Mouse (Mus musculus): ENCODE measurements around the gene Rhoq. TPM values are rescaled to one million over a fixed set of nuclear protein-coding genes. Genes with fewer than 3 reads are reported as not detected.
A peak's percentile ranks its signal among the peaks of the same experiment; 100 is the strongest.

The Rhoq gene
- polyA plus RNA-seq (2011; ENCODE audit: insufficient read depth, insufficient read length, low replicate concordance, missing spikeins): 4.2 and 13.9 TPM in 2 replicates

- Histone ChIP-seq H3K27ac (ENCODE audit: control insufficient read depth, insufficient read depth, low read depth, low read length, poor library complexity) (peak within 1 kb of the TSS; percentile 69), H3K4me3 (replicated peaks; ENCODE audit: control insufficient read depth, low read depth, low read length) (peak within 1 kb of the TSS; percentile 68), H3K4me1 (ENCODE audit: control insufficient read depth, insufficient read depth, low read length) (peaks cover 7% of the 10 kb centered on the region; the same call in 1 of the 2 replicates)
- 1% methylated on average over 84 of the region's 86 CpGs for WGBS
- peak; percentile 7; the same call in 1 of the 2 replicates for TF ChIP-seq POLR2A (IDR thresholded peaks at IDR 0.05; ENCODE audit: borderline replicate concordance, control insufficient read depth, low read depth, low read length)
- no peak for TF ChIP-seq CTCF (IDR thresholded peaks at IDR 0.05; ENCODE audit: control insufficient read depth, insufficient read depth, low read length)
These were observed at the start of gene Rhoq for GRCm38 (mm10) chr17:86962894-86963585. TSS of gene Rhoq (plus strand) at chr17:86963082.

DNA sequence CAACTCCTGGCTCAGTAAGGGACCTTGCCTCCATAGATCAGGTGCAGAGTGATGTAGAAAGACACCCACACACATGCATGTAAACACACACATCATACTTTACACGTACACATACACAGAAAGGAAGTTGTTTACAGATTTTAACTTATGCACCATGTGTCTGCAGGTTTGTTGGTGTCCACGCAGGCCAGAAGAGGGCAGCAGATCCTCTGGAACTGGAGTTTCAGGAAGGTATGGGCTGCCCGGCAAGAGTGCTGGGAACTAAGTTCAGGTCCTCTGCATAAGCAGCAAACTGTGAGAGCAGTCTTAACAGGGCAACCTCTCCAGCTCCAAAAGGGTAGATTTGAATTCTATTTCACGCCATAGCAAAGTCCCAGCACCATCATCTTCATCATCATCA, 47.3 kb upstream of the Rhoq start:
- 72% methylated on average over 4 of the region's 4 CpGs for WGBS
- H3K27ac ChIP-seq (ENCODE audit: control insufficient read depth, insufficient read depth, low read depth, low read length, poor library complexity): no peak overlapping the region
- TF ChIP-seq POLR2A (IDR thresholded peaks at IDR 0.05; ENCODE audit: borderline replicate concordance, control insufficient read depth, low read depth, low read length) (no peak), CTCF (IDR thresholded peaks at IDR 0.05; ENCODE audit: control insufficient read depth, insufficient read depth, low read length) (peak; percentile 19; the same call in 1 of the 2 replicates)
- H3K4me1 ChIP-seq (ENCODE audit: control insufficient read depth, insufficient read depth, low read length): no peaks in the 10 kb centered on the region
- no peak overlapping the region for H3K4me3 ChIP-seq (replicated peaks; ENCODE audit: control insufficient read depth, low read depth, low read length)

DNA sequence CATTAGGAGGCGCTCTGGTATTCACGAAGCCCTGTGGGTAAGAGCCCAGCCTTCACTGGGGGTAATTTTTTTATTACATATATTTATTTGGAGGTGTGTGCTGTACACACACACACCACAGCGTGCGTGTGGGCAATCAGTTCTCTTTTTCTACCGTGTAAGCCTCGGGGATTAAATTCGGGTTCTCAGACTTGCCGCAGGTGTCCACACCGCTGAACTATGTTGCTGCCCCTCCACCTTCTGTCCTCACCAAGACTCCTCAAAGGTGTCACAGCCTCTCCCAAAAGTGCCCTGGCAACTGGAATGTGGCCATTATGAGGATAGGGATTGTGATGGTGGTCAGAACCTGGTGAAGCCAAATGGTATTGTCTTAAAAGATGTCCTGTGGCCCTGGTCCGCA, 45.8 kb upstream of the Rhoq start, which contains the start of gene Tmem247:
Tmem247 (plus strand) TSS at position 301 of the 400 bp plus-strand sequence.
- 83% methylated on average over 10 of the region's 10 CpGs for WGBS
- Histone ChIP-seq H3K4me3 (replicated peaks; ENCODE audit: control insufficient read depth, low read depth, low read length) (no peak within 1 kb of the TSS), H3K4me1 (ENCODE audit: control insufficient read depth, insufficient read depth, low read length) (no peaks in the 10 kb centered on the region), H3K27ac (ENCODE audit: control insufficient read depth, insufficient read depth, low read depth, low read length, poor library complexity) (no peak within 1 kb of the TSS)
- no peak for TF ChIP-seq CTCF (IDR thresholded peaks at IDR 0.05; ENCODE audit: control insufficient read depth, insufficient read depth, low read length)
- no peak for TF ChIP-seq POLR2A (IDR thresholded peaks at IDR 0.05; ENCODE audit: borderline replicate concordance, control insufficient read depth, low read depth, low read length)

GRCm38 (mm10) chr17:86918786-86919185, 44.1 kb upstream of the Rhoq start:
- Histone ChIP-seq H3K27ac (ENCODE audit: control insufficient read depth, insufficient read depth, low read depth, low read length, poor library complexity) (no peak overlapping the region), H3K4me1 (ENCODE audit: control insufficient read depth, insufficient read depth, low read length) (no peaks in the 10 kb centered on the region), H3K4me3 (replicated peaks; ENCODE audit: control insufficient read depth, low read depth, low read length) (no peak overlapping the region)
- 48% methylated on average over 6 of the region's 6 CpGs for WGBS
- TF ChIP-seq CTCF (IDR thresholded peaks at IDR 0.05; ENCODE audit: control insufficient read depth, insufficient read depth, low read length) (peak; percentile 69), POLR2A (IDR thresholded peaks at IDR 0.05; ENCODE audit: borderline replicate concordance, control insufficient read depth, low read depth, low read length) (no peak)

GRCm38 (mm10) chr17:86919729-86920128, 43.2 kb upstream of the Rhoq start:
- no peaks in the 10 kb centered on the region for H3K4me1 ChIP-seq (ENCODE audit: control insufficient read depth, insufficient read depth, low read length)
- no peak overlapping the region for H3K27ac ChIP-seq (ENCODE audit: control insufficient read depth, insufficient read depth, low read depth, low read length, poor library complexity)
- WGBS: 83% methylated on average over 11 of the region's 11 CpGs
- H3K4me3 ChIP-seq (replicated peaks; ENCODE audit: control insufficient read depth, low read depth, low read length): no peak overlapping the region
- TF ChIP-seq POLR2A (IDR thresholded peaks at IDR 0.05; ENCODE audit: borderline replicate concordance, control insufficient read depth, low read depth, low read length): no peak
- TF ChIP-seq CTCF (IDR thresholded peaks at IDR 0.05; ENCODE audit: control insufficient read depth, insufficient read depth, low read length): no peak

- WGBS: 87% methylated on average over 3 of the region's 3 CpGs
- Histone ChIP-seq H3K4me3 (replicated peaks; ENCODE audit: control insufficient read depth, low read depth, low read length) (no peak overlapping the region), H3K27ac (ENCODE audit: control insufficient read depth, insufficient read depth, low read depth, low read length, poor library complexity) (no peak overlapping the region), H3K4me1 (ENCODE audit: control insufficient read depth, insufficient read depth, low read length) (peaks cover 3% of the 10 kb centered on the region)
- TF ChIP-seq POLR2A (IDR thresholded peaks at IDR 0.05; ENCODE audit: borderline replicate concordance, control insufficient read depth, low read depth, low read length) (no peak), CTCF (IDR thresholded peaks at IDR 0.05; ENCODE audit: control insufficient read depth, insufficient read depth, low read length) (no peak)
These were observed 38.2 kb upstream of the Rhoq start for GRCm38 (mm10) chr17:86924679-86925078.

DNA sequence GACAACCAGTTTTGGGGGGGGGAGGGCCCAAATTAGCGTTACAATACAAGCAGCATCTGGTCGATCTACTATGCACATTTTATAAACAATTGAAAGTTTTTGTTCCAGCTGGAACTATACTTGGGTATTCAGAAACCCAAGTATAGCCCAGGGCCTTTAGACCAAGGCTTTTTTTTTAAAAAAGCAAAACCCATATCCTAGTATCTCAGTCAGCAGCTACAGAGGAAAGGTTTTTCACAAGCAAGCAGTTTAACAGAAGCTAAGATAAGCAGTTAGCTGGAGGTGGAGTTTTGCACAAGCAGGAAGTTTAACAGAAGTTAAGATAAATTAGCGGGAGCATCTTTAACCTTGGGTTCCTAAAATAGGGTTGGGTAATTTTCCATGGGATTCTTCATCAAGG, 36.0 kb upstream of the Rhoq start:
- Histone ChIP-seq H3K27ac (ENCODE audit: control insufficient read depth, insufficient read depth, low read depth, low read length, poor library complexity) (no peak overlapping the region), H3K4me3 (replicated peaks; ENCODE audit: control insufficient read depth, low read depth, low read length) (no peak overlapping the region), H3K4me1 (ENCODE audit: control insufficient read depth, insufficient read depth, low read length) (peaks cover 4% of the 10 kb centered on the region)
- WGBS: 79% methylated on average over 3 of the region's 3 CpGs
- no peak for TF ChIP-seq CTCF (IDR thresholded peaks at IDR 0.05; ENCODE audit: control insufficient read depth, insufficient read depth, low read length)
- TF ChIP-seq POLR2A (IDR thresholded peaks at IDR 0.05; ENCODE audit: borderline replicate concordance, control insufficient read depth, low read depth, low read length): no peak

- H3K4me3 ChIP-seq (replicated peaks; ENCODE audit: control insufficient read depth, low read depth, low read length): no peak overlapping the region
- WGBS: 44% methylated on average over 6 of the region's 6 CpGs
- no peak for TF ChIP-seq POLR2A (IDR thresholded peaks at IDR 0.05; ENCODE audit: borderline replicate concordance, control insufficient read depth, low read depth, low read length)
- H3K4me1 ChIP-seq (ENCODE audit: control insufficient read depth, insufficient read depth, low read length): peaks cover 4% of the 10 kb centered on the region
- no peak overlapping the region for H3K27ac ChIP-seq (ENCODE audit: control insufficient read depth, insufficient read depth, low read depth, low read length, poor library complexity)
These were observed 33.5 kb upstream of the Rhoq start for GRCm38 (mm10) chr17:86929355-86929754.
